Mouse (Mus musculus) forebrain, embryonic 13.5 days (tissue): ENCODE measurements at regions not wholly inside any gene's neighbourhood (a gene's known extent, or its start where the extent isn't known, plus 50 kb on each side); places are given as distances from the start of the nearest gene placed in this dataset.

Experiments
- ATAC-seq: fragments of 200-750 bp; cut with Nextera tagmentation; 2 replicates; pipeline ENCODE4 v1.8.0; 2017
- H3K27ac ChIP-seq: fragments of 300-500 bp; sonication (generic); 2 replicates; pipeline ENCODE4 v1.5.1; 2015; ENCODE audit warnings: inconsistent platforms, mild to moderate bottlenecking, moderate library complexity
- H3K27me3 ChIP-seq: fragments of 300-500 bp; sonication (generic); 2 replicates; pipeline ENCODE4 v1.6.1; 2015; ENCODE audit warnings: mild to moderate bottlenecking, inconsistent platforms
- H3K36me3 ChIP-seq: fragments of 300-500 bp; sonication (generic); 2 replicates; pipeline ENCODE4 v1.6.1; 2015; ENCODE audit warnings: mild to moderate bottlenecking, inconsistent platforms; ENCODE audit not compliant: poor library complexity, severe bottlenecking
- H3K4me1 ChIP-seq: fragments of 300-500 bp; sonication (generic); 2 replicates; pipeline ENCODE4 v1.6.1; 2015; ENCODE audit warnings: inconsistent platforms
- H3K4me2 ChIP-seq: fragments of 300-500 bp; sonication (generic); 2 replicates; pipeline ENCODE4 v1.6.1; 2015; ENCODE audit warnings: inconsistent platforms, mild to moderate bottlenecking, moderate library complexity
- H3K4me3 ChIP-seq: fragments of 300-500 bp; sonication (generic); 2 replicates; pipeline ENCODE4 v1.5.1; 2015; ENCODE audit warnings: mild to moderate bottlenecking, inconsistent platforms
- H3K9ac ChIP-seq: fragments of 300-500 bp; sonication (generic); 2 replicates; pipeline ENCODE4 v1.6.1; 2015; ENCODE audit warnings: mild to moderate bottlenecking, inconsistent platforms
- H3K9me3 ChIP-seq: fragments of 300-500 bp; sonication (generic); replicated peaks from 2 replicates; pipeline ENCODE4 v1.6.1; 2016; ENCODE audit warnings: inconsistent platforms
- WGBS: fragments of 180-500 bp; shearing (Covaris S2); methylation state at CpG from one replicate; pipeline ENCODE4 v1.1.7; 2015; 5-methylcytosine and 5-hydroxymethylcytosine counted together

GRCm38 (mm10) chr6:147760113-147760512 is 284.5 kb downstream of the Ccdc91 start:
- WGBS = 85% methylated on average over 2 of the region's 2 CpGs
- no peaks in the 10 kb centered on the region for H3K9me3 ChIP-seq
- H3K36me3 ChIP-seq = no peaks in the 10 kb centered on the region
- H3K4me1 ChIP-seq = no peaks in the 10 kb centered on the region
- H3K4me2 ChIP-seq = no peak overlapping the region
- H3K27ac ChIP-seq = no peak overlapping the region
- H3K27me3 ChIP-seq = no peaks in the 10 kb centered on the region
- H3K4me3 ChIP-seq = no peak overlapping the region
- no peak for ATAC-seq
- no peak overlapping the region for H3K9ac ChIP-seq

GRCm38 (mm10) chr6:147765241-147765640 is 281.8 kb upstream of the Far2 start:
- Histone ChIP-seq H3K36me3 (no peaks in the 10 kb centered on the region), H3K4me3 (no peak overlapping the region), H3K9ac (no peak overlapping the region), H3K9me3 (no peaks in the 10 kb centered on the region), H3K27ac (no peak overlapping the region), H3K4me2 (no peak overlapping the region), H3K4me1 (no peaks in the 10 kb centered on the region), H3K27me3 (no peaks in the 10 kb centered on the region)
- ATAC-seq = no peak
- 74% methylated on average over 1 of the region's 1 CpGs for WGBS

GRCm38 (mm10) chr6:147769180-147769579 is 277.9 kb upstream of the Far2 start:
- Histone ChIP-seq H3K9me3 (no peaks in the 10 kb centered on the region), H3K36me3 (no peaks in the 10 kb centered on the region), H3K27me3 (no peaks in the 10 kb centered on the region), H3K27ac (no peak overlapping the region), H3K4me3 (no peak overlapping the region), H3K4me1 (no peaks in the 10 kb centered on the region), H3K4me2 (no peak overlapping the region), H3K9ac (no peak overlapping the region)
- no peak for ATAC-seq
- WGBS = 86% methylated on average over 5 of the region's 5 CpGs

GRCm38 (mm10) chr6:147770034-147770433 is 277.0 kb upstream of the Far2 start:
- no peak overlapping the region for H3K27ac ChIP-seq
- no peak overlapping the region for H3K4me2 ChIP-seq
- H3K36me3 ChIP-seq = no peaks in the 10 kb centered on the region
- H3K27me3 ChIP-seq = no peaks in the 10 kb centered on the region
- no peaks in the 10 kb centered on the region for H3K4me1 ChIP-seq
- no peak overlapping the region for H3K9ac ChIP-seq
- no peak for ATAC-seq
- no peaks in the 10 kb centered on the region for H3K9me3 ChIP-seq
- no peak overlapping the region for H3K4me3 ChIP-seq

GRCm38 (mm10) chr6:147771411-147771810 is 275.6 kb upstream of the Far2 start:
- no peaks in the 10 kb centered on the region for H3K27me3 ChIP-seq

GRCm38 (mm10) chr6:147773904-147774303 is 273.2 kb upstream of the Far2 start:
- H3K4me3 ChIP-seq = no peak overlapping the region
- H3K4me2 ChIP-seq = no peak overlapping the region
- H3K4me1 ChIP-seq = no peaks in the 10 kb centered on the region
- no peaks in the 10 kb centered on the region for H3K27me3 ChIP-seq
- no peak overlapping the region for H3K27ac ChIP-seq
- 81% methylated on average over 10 of the region's 10 CpGs for WGBS
- no peak for ATAC-seq
- no peaks in the 10 kb centered on the region for H3K9me3 ChIP-seq
- no peaks in the 10 kb centered on the region for H3K36me3 ChIP-seq
- no peak overlapping the region for H3K9ac ChIP-seq

More at GRCm38 (mm10) chr6:147771411-147771810, 275.6 kb upstream of the Far2 start:
- Histone ChIP-seq H3K27ac (no peak overlapping the region), H3K36me3 (no peaks in the 10 kb centered on the region), H3K4me3 (no peak overlapping the region), H3K4me2 (no peak overlapping the region), H3K9me3 (no peaks in the 10 kb centered on the region), H3K4me1 (no peaks in the 10 kb centered on the region), H3K9ac (no peak overlapping the region)
- peak; percentile 45; the same call in 1 of the 2 replicates for ATAC-seq
- WGBS = 37% methylated on average over 4 of the region's 4 CpGs

GRCm38 (mm10) chr6:147774626-147775025 is 272.4 kb upstream of the Far2 start:
- Histone ChIP-seq H3K4me1 (no peaks in the 10 kb centered on the region), H3K4me2 (no peak overlapping the region), H3K27me3 (no peaks in the 10 kb centered on the region), H3K4me3 (no peak overlapping the region), H3K36me3 (no peaks in the 10 kb centered on the region), H3K27ac (no peak overlapping the region), H3K9ac (no peak overlapping the region), H3K9me3 (no peaks in the 10 kb centered on the region)
- 86% methylated on average over 6 of the region's 6 CpGs for WGBS
- ATAC-seq = no peak

GRCm38 (mm10) chr6:147779466-147779865 is 267.6 kb upstream of the Far2 start:
- no peaks in the 10 kb centered on the region for H3K9me3 ChIP-seq

GRCm38 (mm10) chr6:147784249-147784648 is 262.8 kb upstream of the Far2 start:
- Histone ChIP-seq H3K4me3 (no peak overlapping the region), H3K27ac (no peak overlapping the region), H3K9me3 (no peaks in the 10 kb centered on the region), H3K36me3 (no peaks in the 10 kb centered on the region), H3K27me3 (no peaks in the 10 kb centered on the region), H3K9ac (no peak overlapping the region), H3K4me2 (no peak overlapping the region), H3K4me1 (no peaks in the 10 kb centered on the region)
- no peak for ATAC-seq
- 85% methylated on average over 2 of the region's 2 CpGs for WGBS

More at GRCm38 (mm10) chr6:147779466-147779865, 267.6 kb upstream of the Far2 start:
- WGBS = 90% methylated on average over 1 of the region's 1 CpGs
- H3K27ac ChIP-seq = no peak overlapping the region
- H3K27me3 ChIP-seq = no peaks in the 10 kb centered on the region
- no peak for ATAC-seq
- no peaks in the 10 kb centered on the region for H3K36me3 ChIP-seq
- H3K4me3 ChIP-seq = no peak overlapping the region
- H3K9ac ChIP-seq = no peak overlapping the region
- no peak overlapping the region for H3K4me2 ChIP-seq
- H3K4me1 ChIP-seq = no peaks in the 10 kb centered on the region

GRCm38 (mm10) chr6:147784854-147785253 is 262.2 kb upstream of the Far2 start:
- H3K4me3 ChIP-seq = no peak overlapping the region
- WGBS = 90% methylated on average over 6 of the region's 6 CpGs
- no peak overlapping the region for H3K4me2 ChIP-seq
- no peak overlapping the region for H3K9ac ChIP-seq
- no peaks in the 10 kb centered on the region for H3K4me1 ChIP-seq
- no peaks in the 10 kb centered on the region for H3K36me3 ChIP-seq
- H3K27ac ChIP-seq = no peak overlapping the region
- H3K9me3 ChIP-seq = no peaks in the 10 kb centered on the region
- no peak for ATAC-seq
- no peaks in the 10 kb centered on the region for H3K27me3 ChIP-seq

GRCm38 (mm10) chr6:147788095-147788494 is 259.0 kb upstream of the Far2 start:
- 87% methylated on average over 2 of the region's 2 CpGs for WGBS
- no peak for ATAC-seq
- no peaks in the 10 kb centered on the region for H3K36me3 ChIP-seq
- H3K4me3 ChIP-seq = no peak overlapping the region
- no peak overlapping the region for H3K9ac ChIP-seq
- H3K4me2 ChIP-seq = no peak overlapping the region
- no peak overlapping the region for H3K27ac ChIP-seq
- H3K9me3 ChIP-seq = no peaks in the 10 kb centered on the region
- H3K27me3 ChIP-seq = no peaks in the 10 kb centered on the region
- no peaks in the 10 kb centered on the region for H3K4me1 ChIP-seq

GRCm38 (mm10) chr6:147789112-147789511 is 257.9 kb upstream of the Far2 start:
- Histone ChIP-seq H3K4me3 (no peak overlapping the region), H3K27me3 (no peaks in the 10 kb centered on the region), H3K27ac (no peak overlapping the region), H3K36me3 (no peaks in the 10 kb centered on the region), H3K4me1 (no peaks in the 10 kb centered on the region), H3K9me3 (no peaks in the 10 kb centered on the region), H3K4me2 (no peak overlapping the region), H3K9ac (no peak overlapping the region)
- WGBS = 71% methylated on average over 6 of the region's 6 CpGs
- ATAC-seq = no peak

GRCm38 (mm10) chr6:147793811-147794210 is 253.2 kb upstream of the Far2 start:
- no peak overlapping the region for H3K4me2 ChIP-seq
- H3K4me1 ChIP-seq = no peaks in the 10 kb centered on the region

More at GRCm38 (mm10) chr6:147793811-147794210, 253.2 kb upstream of the Far2 start:
- no peak overlapping the region for H3K4me3 ChIP-seq
- H3K27me3 ChIP-seq = no peaks in the 10 kb centered on the region
- no peak overlapping the region for H3K9ac ChIP-seq
- no peaks in the 10 kb centered on the region for H3K36me3 ChIP-seq
- ATAC-seq = no peak
- H3K27ac ChIP-seq = no peak overlapping the region
- no peaks in the 10 kb centered on the region for H3K9me3 ChIP-seq
- WGBS = 22% methylated on average over 3 of the region's 3 CpGs
